Mouse (Mus musculus): Measurements from ENCODE around the gene Lca5l. TPM values are rescaled to one million over a fixed set of nuclear protein-coding genes. Genes with fewer than 3 reads are reported as not detected.
A peak's percentile ranks its signal among the peaks of the same experiment; 100 is the strongest.

Gene Lca5l
- 1 to 10 TPM; 1.3 to 1.4 TPM for total RNA-seq (2021)

- intact Hi-C loops (cut with DNase I), result loop anchor here (2.0 kb wide), 1 partner anchor 33 kb away; no protein-coding TSS in a partner anchor
- peak; percentile 100 for DNase-seq
Measured at GRCm38 (mm10) chr16:96191531-96192506, at the start of gene Lca5l. TSS of gene Lca5l (minus strand) at chr16:96192271.

GRCm38 (mm10) chr16:96235366-96235970, 43.4 kb upstream of the Lca5l start, which contains the start of gene B3galt5:
TSS of gene B3galt5 (plus strand) at chr16:96235801.
- no peak for DNase-seq
- intact Hi-C loops (cut with DNase I), result no loop called here

DNA sequence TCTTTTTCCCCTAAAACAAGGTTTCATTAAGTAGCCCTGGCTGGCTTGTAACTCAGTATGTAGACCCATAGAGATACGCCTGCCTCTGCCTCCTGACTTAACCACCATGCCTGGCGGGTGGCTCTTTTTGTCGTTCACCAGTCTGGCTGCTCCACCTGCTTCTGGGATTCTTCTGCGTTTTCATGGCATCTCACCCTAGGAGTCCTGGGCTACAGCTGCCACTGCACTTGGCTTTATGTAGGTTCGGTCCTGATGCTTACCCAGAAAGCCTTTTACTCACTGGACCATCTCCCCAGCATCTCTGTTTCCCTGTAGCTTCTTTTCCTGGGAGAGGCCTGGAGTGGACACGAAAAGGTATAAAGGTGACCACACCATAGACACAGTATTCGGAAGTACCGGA, 41.9 kb upstream of the Lca5l start:
- intact Hi-C loops (cut with DNase I), result no loop called here
- DNase-seq, result no peak

DNA sequence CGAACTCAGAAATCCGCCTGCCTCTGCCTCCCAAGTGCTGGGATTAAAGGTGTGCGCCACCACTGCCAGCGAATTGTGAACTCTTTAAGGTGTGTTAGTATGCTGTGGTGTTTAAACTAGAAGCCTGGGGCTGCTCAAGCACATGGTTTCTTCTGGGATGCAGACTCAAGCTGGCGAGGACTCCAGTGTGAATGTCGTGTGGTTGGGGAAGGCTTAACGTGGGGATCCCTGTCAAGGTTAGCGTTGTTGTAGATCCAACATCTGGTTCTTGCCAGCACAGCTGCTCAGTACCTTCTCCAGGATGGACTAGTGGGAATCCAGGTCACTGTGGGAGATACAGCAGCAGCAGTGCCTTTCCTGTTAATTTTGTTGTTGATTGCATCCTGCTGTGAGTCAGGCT, 39.9 kb upstream of the Lca5l start:
- DNase-seq, result no peak
- intact Hi-C loops (cut with DNase I), result no loop called here

GRCm38 (mm10) chr16:96231251-96231650, 39.2 kb upstream of the Lca5l start:
- no peak for DNase-seq
- intact Hi-C loops (cut with DNase I), result no loop called here

DNA sequence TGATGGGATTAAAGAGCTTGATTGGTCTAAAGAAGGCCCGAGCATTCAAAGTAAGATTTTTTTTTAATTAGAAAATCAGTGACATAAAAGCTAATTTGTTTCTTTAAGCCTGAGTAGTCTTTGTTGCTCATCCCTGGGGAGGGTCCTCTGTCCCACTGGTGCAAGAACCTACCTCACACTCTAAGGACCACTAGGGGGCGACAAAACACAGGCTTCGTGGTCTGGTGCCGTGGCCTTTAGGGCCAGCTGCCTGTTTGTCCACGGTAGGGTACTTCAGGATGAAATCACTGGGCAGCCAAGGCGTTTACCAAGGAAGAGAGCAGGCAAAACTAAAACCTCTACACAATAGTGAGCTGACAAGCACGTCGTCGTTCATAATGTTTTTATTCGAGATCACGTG, 38.3 kb upstream of the Lca5l start:
- peak; percentile 82 to 84 for DNase-seq
- intact Hi-C loops (cut with DNase I), result loop anchor here (1.0 kb wide), 1 partner anchor 111 kb away; no protein-coding TSS in a partner anchor

DNA sequence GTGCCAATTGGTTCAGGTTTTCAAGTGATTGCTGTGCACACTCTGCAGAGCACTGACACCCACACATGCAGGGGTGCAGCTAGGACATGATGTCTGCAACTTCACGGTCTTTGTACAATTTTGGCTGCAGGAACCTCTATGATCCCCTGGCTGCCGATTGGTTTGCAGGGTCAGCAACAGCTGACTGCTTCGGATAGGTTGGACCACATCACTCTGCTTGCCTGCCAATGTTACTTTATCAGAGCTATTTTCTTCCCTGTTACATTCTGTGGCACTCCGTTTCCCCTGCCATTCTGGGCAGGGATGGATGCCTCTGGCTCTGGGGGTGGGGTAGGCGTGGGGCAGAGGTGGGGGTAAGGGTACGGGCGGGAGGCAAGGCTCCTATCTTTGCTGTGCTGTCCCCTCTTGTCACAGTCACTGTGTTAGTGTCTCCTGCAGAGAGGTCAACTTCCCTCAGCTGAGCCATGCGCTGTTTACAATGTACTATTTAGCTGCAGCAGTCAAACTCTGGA, 37.0 kb upstream of the Lca5l start:
- intact Hi-C loops (cut with DNase I), result no loop called here
- DNase-seq, result peak; percentile 65 to 70

- DNase-seq, result no peak
Measured at GRCm38 (mm10) chr16:96228438-96228837, 36.4 kb upstream of the Lca5l start.

GRCm38 (mm10) chr16:96222452-96222851, 30.4 kb upstream of the Lca5l start:
- intact Hi-C loops (cut with DNase I), result no loop called here
- DNase-seq, result no peak

More at GRCm38 (mm10) chr16:96228438-96228837, 36.4 kb upstream of the Lca5l start:
- intact Hi-C loops (cut with DNase I), result no loop called here

GRCm38 (mm10) chr16:96221959-96222358, 29.9 kb upstream of the Lca5l start:
- no peak for DNase-seq

GRCm38 (mm10) chr16:96221491-96221890, 29.4 kb upstream of the Lca5l start:
- intact Hi-C loops (cut with DNase I), result no loop called here

More at GRCm38 (mm10) chr16:96221959-96222358, 29.9 kb upstream of the Lca5l start:
- intact Hi-C loops (cut with DNase I), result no loop called here

GRCm38 (mm10) chr16:96213027-96213426, 21.0 kb upstream of the Lca5l start:
- peak; percentile 77 to 81 for DNase-seq
- intact Hi-C loops (cut with DNase I), result no loop called here

More at GRCm38 (mm10) chr16:96221491-96221890, 29.4 kb upstream of the Lca5l start:
- DNase-seq, result peak; percentile 75 to 79

- DNase-seq, result peak; percentile 31 to 60
- intact Hi-C loops (cut with DNase I), result no loop called here
Measured at GRCm38 (mm10) chr16:96210856-96211255, 18.8 kb upstream of the Lca5l start.

- DNase-seq, result peak; percentile 39 to 52
- intact Hi-C loops (cut with DNase I), result no loop called here
Measured at GRCm38 (mm10) chr16:96209789-96210188, 17.7 kb upstream of the Lca5l start.

DNA sequence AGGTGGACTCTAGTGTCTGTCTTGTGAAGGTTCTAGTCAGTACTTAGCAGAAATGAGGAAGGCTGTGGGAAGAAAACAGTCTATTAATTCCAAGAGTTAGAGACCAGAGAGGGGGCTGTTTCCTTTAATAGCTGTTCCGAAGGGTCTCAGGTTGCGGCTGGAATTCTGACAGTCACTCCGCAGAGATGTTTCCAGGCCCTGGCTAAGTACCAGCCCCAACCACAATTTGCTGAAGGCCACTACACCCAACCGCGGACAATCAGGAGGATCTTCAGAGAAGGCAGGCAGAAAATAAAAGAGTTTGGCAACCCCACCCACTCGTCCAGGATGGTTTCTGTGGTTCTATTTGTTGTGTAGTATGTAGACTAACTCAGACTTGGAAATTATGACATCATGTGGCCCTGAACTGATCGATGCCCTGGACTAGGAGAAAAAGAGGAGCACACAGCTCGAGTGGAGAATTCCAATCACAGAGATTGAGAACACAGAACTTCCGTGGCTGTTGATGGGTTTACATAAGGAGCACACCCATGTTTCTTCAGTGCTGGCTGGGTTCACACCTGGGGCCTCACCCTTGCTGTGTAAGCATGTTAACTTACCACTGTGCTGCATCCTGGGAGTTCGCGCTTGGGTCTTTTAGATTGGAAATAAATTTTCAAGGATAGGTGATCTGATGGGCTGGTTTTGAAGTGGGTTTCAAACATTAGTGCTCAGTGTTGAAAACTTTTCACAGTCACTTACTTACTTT, 9.6 kb upstream of the Lca5l start:
- intact Hi-C loops (cut with DNase I), result loop anchor here (2.0 kb wide), 1 partner anchor 43 kb away; no protein-coding TSS in a partner anchor
- peak; percentile 41 to 52 for DNase-seq

GRCm38 (mm10) chr16:96200702-96201028, 8.6 kb upstream of the Lca5l start:
- intact Hi-C loops (cut with DNase I), result loop anchor here (2.0 kb wide), 1 partner anchor 42 kb away; no protein-coding TSS in a partner anchor

DNA sequence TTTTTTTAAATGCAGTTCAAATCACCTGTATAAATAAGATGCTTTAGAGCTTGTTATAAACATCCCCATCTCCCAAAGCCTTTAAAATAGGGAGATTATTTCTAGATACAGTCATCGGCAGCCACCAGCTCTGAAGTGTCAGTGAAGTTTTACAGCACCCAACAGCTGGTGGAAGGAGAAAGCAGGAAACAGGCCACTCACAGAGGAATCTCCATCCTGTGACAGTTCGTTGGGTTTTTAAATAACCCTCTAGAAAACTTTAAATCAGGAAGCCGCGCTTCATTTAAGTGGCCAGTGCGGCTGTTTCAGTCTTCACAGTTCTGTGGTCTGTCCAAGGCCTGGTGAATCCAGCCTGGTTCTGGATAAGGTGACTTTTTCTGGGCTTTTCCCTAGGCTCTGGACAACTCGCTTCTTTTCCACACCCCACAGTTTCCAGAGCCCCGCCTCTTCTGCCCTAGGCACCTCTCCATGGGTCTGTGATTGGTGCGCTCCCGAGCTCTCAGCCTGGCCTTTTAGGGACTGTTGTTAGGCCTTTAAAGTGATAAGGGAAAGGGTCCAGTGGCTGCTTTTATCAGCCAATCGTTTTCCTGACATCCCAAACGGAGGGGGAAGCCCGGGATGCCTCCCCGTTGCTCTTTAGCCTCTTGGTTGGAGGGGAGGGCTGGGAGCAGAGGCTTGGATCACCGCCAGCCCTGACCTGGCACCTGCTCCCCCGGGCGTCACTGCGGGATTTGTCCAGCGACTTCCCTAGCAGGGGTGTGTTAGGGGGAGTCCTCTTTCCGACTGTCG, 8.0 kb upstream of the Lca5l start, which contains the start of gene Sh3bgr:
TSS of gene Sh3bgr (plus strand) at position 538 of the 789 bp plus-strand sequence.
- intact Hi-C loops (cut with DNase I), result loop anchor here (2.0 kb wide), 1 partner anchor 41 kb away; no protein-coding TSS in a partner anchor
- DNase-seq, result peak; percentile 90 to 93

More at GRCm38 (mm10) chr16:96200702-96201028, 8.6 kb upstream of the Lca5l start:
- DNase-seq, result no peak

GRCm38 (mm10) chr16:96187619-96188018, 4.5 kb downstream of the Lca5l start:
- intact Hi-C loops (cut with DNase I), result no loop called here
- DNase-seq, result no peak

- DNase-seq, result no peak
- intact Hi-C loops (cut with DNase I), result no loop called here
Measured at GRCm38 (mm10) chr16:96179156-96179555, 12.9 kb downstream of the Lca5l start.

Measured in heart, postnatal 10 days (tissue).